Comparison of ENCODE assay signal across 22 mouse cellular contexts in genomic region chr10:76045343-76045742, GRCm38 (mm10). TPM values are rescaled to one million over a fixed set of nuclear protein-coding genes. Genes with fewer than 3 reads are reported as not detected.
DNase-seq lines count a peak whose midpoint lies in the region; ATAC-seq and TF ChIP-seq lines count a peak whose summit lies in the region.
"Had no signal": no experiment of that assay in that cellular context is flagged by ENCODE, and none has a peak within 500 bp of the region (broad histone marks: within the 10 kb centered on the region; RNA-seq: fewer than 3 reads in every experiment).

No protein-coding gene starts in this region.

- no peaks in the 10 kb centered on the region; the same call in 1 of the 2 replicates for H3K4me1 ChIP-seq in kidney, adult 2 months (ENCODE audit: control insufficient read depth, insufficient read depth, low read length)
- 0 out of 2 replicates have a peak, but pooled peaks cover 3% of the 10 kb centered on the region for H3K4me1 ChIP-seq in liver, embryonic 12.5 days
- peaks cover 12% of the 10 kb centered on the region; the same call in 1 of the 2 replicates for H3K4me1 ChIP-seq in liver, embryonic 13.5 days (replicated peaks)

- no peaks in the 10 kb centered on the region for H3K9me3 ChIP-seq in liver, embryonic 12.5 days (replicated peaks)
- H3K9me3 ChIP-seq in liver, embryonic 13.5 days (replicated peaks) = no peaks in the 10 kb centered on the region
- H3K9me3 ChIP-seq: embryonic facial prominence, embryonic 10.5 days; forebrain, embryonic 10.5 days; G1E; heart, embryonic 12.5 days; hindbrain, embryonic 10.5 days had no signal

- WGBS in kidney, adult 2 months = 42% methylated on average over 5 of the region's 5 CpGs
- WGBS in liver, embryonic 12.5 days (ENCODE audit: insufficient replicate concordance) = 51% methylated on average over 5 of the region's 5 CpGs
- 47% methylated on average over 5 of the region's 5 CpGs for WGBS in liver, embryonic 13.5 days (ENCODE audit: insufficient replicate concordance)

- no peaks in the 10 kb centered on the region for H3K27me3 ChIP-seq in kidney, adult 2 months (replicated peaks; ENCODE audit: control insufficient read depth, insufficient read depth, low read length)
- no peaks in the 10 kb centered on the region for H3K27me3 ChIP-seq in liver, embryonic 12.5 days (replicated peaks)
- no peaks in the 10 kb centered on the region for H3K27me3 ChIP-seq in liver, embryonic 13.5 days
- H3K27me3 ChIP-seq: heart, embryonic 12.5 days had no signal

- no peak for TF ChIP-seq CTCF in kidney, adult 2 months (conservative IDR thresholded peaks at IDR 0.05; ENCODE audit: insufficient read depth, insufficient read length, low read depth, low read length)

- no peaks in the 10 kb centered on the region for H3K36me3 ChIP-seq in kidney, adult 2 months (ENCODE audit: control insufficient read depth, insufficient read depth, low read length)
- peaks cover 34% of the 10 kb centered on the region for H3K36me3 ChIP-seq in liver, embryonic 12.5 days
- peaks cover 29% of the 10 kb centered on the region for H3K36me3 ChIP-seq in liver, embryonic 13.5 days

- DNase-seq in kidney, adult 2 months = peak; percentile 38
- no peak for DNase-seq in kidney, adult 18-20 months
- no peak for DNase-seq in liver
- DNase-seq in liver, embryonic 13.5 days = no peak
- no peak for DNase-seq in adrenal gland, postnatal 25 days
- DNase-seq: adrenal gland, postnatal 36 days; B cell, adult 2 months; cerebellum, adult 2 months; cerebellum, postnatal 10 days; gastrocnemius, adult 2 months; gastrocnemius, postnatal 25 days had no signal

- no peak for TF ChIP-seq POLR2A in kidney, adult 2 months (IDR thresholded peaks at IDR 0.05; ENCODE audit: low read depth, low read length)

- ATAC-seq in liver, embryonic 12.5 days = no peak
- no peak for ATAC-seq in liver, embryonic 13.5 days (ENCODE audit: low read depth)
- no peak for ATAC-seq in monocyte, adult 5-6 weeks (replicated peaks; ENCODE audit: insufficient number of reproducible peaks, low FRiP score, low TSS enrichment, poor library complexity, severe bottlenecking)
- ATAC-seq: activated CD4-positive, CD25-positive, alpha-beta regulatory T cell, adult 4 months; CD4-positive, CD25-positive, alpha-beta regulatory T cell, adult 4 months; forebrain, embryonic 14.5 days had no signal

- H3K27ac ChIP-seq in kidney, adult 2 months (ENCODE audit: insufficient read depth, low read depth, low read length) = 0 out of 2 replicates have a peak overlapping the region, but pooled peaks have one; percentile 29
- peak overlapping the region; percentile 39; the same call in 1 of the 2 replicates for H3K27ac ChIP-seq in liver, embryonic 12.5 days
- H3K27ac ChIP-seq in liver, embryonic 13.5 days = peak overlapping the region; percentile 59
- H3K27ac ChIP-seq: embryonic facial prominence, embryonic 10.5 days; forebrain, embryonic 10.5 days; gastrocnemius, adult 2 months; hindbrain, embryonic 10.5 days; hindbrain, embryonic 14.5 days had no signal

- H3K4me2 ChIP-seq in liver, embryonic 12.5 days = no peak overlapping the region
- H3K4me2 ChIP-seq in liver, embryonic 13.5 days = no peak overlapping the region
- H3K4me2 ChIP-seq: heart, embryonic 12.5 days; hindbrain, embryonic 14.5 days had no signal

- H3K9ac ChIP-seq in liver, embryonic 12.5 days = no peak overlapping the region
- H3K9ac ChIP-seq in liver, embryonic 13.5 days = no peak overlapping the region
- H3K9ac ChIP-seq: heart, embryonic 12.5 days; hindbrain, embryonic 14.5 days had no signal

- no peak overlapping the region for H3K4me3 ChIP-seq in kidney, adult 2 months (ENCODE audit: insufficient read depth, low read depth, low read length)
- H3K4me3 ChIP-seq in liver, embryonic 12.5 days = no peak overlapping the region
- no peak overlapping the region for H3K4me3 ChIP-seq in liver, embryonic 13.5 days (replicated peaks)
- H3K4me3 ChIP-seq: embryonic facial prominence, embryonic 10.5 days; forebrain, embryonic 10.5 days; gastrocnemius, adult 2 months; heart, embryonic 12.5 days; hindbrain, embryonic 10.5 days had no signal

RNA-seq across cellular contexts. Expression of gene Zfp280b, which starts 12.9 kb away (rescaled TPM):
- 4.2 and 4.3 TPM in 2 replicates for polyA plus RNA-seq in kidney, adult 2 months (2012; rRNA removed)
- 17.5 and 21.0 TPM in 2 replicates for polyA plus RNA-seq in liver, embryonic 12.5 days (2016; fragmentation: Nextera tagmentation; extraction: Ambion mirVana)
- polyA plus RNA-seq in liver, embryonic 13.5 days (2015; fragmentation: Nextera tagmentation; extraction: Ambion mirVana) = 12.7 and 15.9 TPM in 2 replicates
- 11.0 and 11.4 TPM in 2 replicates for total RNA-seq in adrenal gland, postnatal 25 days (2021)
- total RNA-seq in monocyte, adult 5-6 weeks (2017) = 4.8 to 11.1 TPM (median 10.7 TPM) in 3 replicates
